Mouse (Mus musculus) inflammation-experienced regulatory T-cells, adult 6 months (primary cell): ENCODE results near the gene Glra2. TPM values are rescaled to one million over a fixed set of nuclear protein-coding genes. Genes with fewer than 3 reads are reported as not detected.
"Not testable (repeated sequence)": the region's sequence is repeated elsewhere in the genome, so short reads cannot be mapped to it uniquely, and the experiment has no call there.

Experiments
- ATAC-seq: one replicate; pipeline ENCODE4 v1.8.0; 2017
- polyA plus RNA-seq, 3 experiments: library from polyadenylated mRNA; unstranded; fragments of 100-300 nt; shearing (Covaris generic); gene quantifications; one replicate each; pipeline ENCODE4 v1.2.1; 2017

The Glra2 gene
- not detected for polyA plus RNA-seq

DNA sequence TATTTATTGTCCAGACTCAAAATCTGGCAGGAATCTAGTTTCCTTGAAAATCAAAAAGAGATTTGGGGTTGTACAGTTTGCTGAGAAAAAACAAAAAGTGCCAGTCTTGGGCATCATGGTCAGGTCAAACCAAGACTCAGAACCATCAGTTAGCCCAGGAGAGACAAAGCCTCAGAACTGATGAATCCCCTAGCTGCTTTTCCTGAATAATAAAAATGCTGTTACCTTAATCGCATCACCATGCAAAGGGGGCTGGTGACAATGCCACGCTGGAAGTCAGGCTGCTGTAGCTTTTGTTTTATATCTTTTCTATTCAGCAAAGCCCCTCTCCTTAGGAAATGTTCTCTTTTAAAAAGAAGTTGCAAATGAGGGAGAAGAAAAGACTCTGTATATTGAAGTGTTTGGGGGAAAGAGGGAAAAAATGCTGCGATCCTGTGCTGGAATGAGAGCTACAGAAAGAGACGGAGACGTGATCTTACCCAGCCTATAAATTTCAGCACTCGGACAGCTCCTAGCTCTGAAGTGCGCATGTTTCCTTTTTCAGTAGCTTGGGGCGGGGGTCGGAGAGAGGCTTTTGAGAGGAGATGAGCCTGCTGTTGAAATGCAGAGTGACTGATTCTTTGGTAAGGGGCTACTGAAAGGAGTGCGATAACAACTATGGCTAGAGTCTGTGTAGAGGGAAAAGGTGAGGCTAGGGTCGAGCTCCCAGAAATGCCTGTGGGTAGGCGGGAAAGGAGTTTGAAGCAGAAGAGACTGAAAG, at the start of gene Glra2:
Gene Glra2, minus strand, starts transcription at position 455 of the 760 bp plus-strand sequence.
- no peak for ATAC-seq

DNA sequence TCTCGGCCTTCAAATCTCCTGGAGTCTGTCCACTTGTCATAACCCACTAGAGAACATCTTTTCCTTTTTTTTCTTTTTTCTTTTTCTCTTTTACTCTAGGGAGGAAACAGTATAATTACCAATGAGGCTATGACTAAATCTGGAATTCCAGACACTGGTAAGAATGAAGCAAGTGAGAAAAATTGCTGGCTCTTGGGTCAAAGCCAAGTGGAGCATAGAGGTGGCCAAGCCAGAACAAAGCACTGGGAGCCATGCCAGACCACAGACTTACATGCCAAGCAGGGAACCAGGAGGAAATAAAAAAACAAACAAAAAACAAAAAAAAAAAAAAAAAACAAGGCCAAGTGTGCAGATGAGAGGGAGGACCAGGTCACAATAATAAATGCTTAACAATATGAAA, 35.6 kb upstream of the Glra2 start:
- no peak for ATAC-seq

DNA sequence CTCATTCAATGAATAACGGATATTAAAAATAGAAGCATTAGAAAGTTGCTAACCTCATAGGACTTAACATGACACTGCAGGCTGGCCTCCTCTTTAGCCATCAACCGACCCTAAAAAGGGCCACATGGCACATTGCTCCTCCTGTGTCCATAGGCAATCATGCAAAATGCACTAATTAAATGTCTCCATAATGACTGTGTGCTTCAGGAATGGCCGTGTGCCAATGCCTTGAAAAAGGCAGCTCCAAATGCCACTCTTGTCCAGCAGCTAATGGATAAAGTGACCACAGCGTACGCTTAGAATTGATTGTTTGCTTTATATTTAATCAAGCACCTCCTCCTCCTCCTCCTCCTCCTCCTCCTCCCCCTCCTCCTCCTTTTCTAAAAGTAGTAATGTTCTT, 17.4 kb upstream of the Glra2 start:
- ATAC-seq: no peak

DNA sequence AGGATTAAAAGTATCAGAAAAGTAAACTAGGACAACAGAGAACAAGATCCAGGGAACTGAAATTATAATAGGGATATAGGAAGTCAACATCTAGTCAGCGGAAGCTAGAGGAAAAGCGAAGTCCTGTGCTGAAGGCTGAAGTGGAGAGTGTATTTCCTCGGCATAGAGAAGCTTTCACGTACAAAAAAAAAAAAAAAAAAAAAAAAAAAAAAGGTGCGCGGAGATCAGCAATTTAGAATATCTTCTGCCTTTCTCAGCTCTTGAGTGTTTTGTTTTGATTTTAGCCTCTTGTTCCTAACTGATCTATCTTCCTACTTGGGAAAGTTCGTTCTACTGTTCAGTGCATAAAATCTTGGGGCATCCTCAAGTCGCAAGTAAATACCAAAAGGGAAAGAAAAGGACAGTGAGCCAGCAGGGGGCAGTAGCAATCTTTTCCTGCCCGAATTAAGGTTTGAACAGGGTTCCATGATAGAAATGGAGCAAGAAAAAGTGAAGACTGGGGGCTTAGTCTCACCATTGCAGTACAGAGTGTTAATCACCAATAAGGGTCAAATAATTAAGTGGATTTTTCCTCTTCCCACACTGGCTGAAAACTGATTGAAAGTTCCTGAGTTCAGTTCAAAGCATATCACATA, 623 bp upstream of the Glra2 start:
- no peak for ATAC-seq

DNA sequence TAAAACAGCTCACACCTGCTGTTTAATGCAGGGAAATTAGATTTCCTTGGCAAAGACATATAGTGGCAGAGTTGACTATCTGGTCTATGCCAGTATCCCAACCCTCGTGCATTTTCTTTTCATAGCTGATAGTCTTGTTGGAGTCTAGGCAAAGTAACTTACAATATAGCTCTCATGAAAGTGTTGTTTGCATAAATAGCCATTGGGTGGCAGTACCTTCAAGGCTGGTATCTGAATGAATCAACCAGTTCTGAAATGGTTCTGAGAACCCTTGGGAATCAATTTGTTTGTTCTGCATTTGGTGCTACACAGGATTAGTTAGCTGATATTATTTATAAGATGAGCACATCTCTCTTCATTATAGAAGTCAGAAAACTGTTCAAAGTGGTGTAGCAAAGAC, 133.6 kb downstream of the Glra2 start:
- ATAC-seq: no peak

GRCm38 (mm10) chrX:165191170-165191569, 136.0 kb downstream of the Glra2 start:
- no peak for ATAC-seq

GRCm38 (mm10) chrX:165182948-165183347, 144.2 kb downstream of the Glra2 start:
- ATAC-seq: not testable (repeated sequence)

GRCm38 (mm10) chrX:165156549-165156948, 170.6 kb downstream of the Glra2 start:
- no peak for ATAC-seq

DNA sequence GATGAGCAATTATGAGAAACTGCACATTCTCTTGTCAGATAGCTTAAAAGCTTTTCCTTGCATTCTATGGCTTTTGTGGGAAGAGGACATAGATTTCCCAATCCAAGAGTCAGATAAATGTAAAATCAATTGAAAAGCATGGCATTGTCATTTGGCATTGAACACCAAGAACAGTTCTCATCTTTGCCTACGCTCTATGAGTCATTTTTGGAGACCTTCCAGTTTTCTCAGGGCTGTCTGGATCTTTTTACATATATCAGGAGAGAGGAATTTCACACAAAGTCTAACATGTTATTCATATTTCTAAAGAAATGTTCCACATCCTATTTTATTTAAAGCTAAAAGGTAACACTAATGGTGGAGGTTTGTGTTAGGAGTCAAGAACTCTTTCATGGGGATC, 223.0 kb downstream of the Glra2 start:
- no peak for ATAC-seq
